Mouse (Mus musculus) C2C12 (cell line): ENCODE results near the gene Agtr1a. TPM values are rescaled to one million over a fixed set of nuclear protein-coding genes. Genes with fewer than 3 reads are reported as not detected.

Experiments used
- H3K27me3 ChIP-seq: one replicate; pipeline ENCODE4 v1.6.1; 2011; ENCODE audit not compliant: control insufficient read depth, insufficient read depth, insufficient read length
- H3K36me3 ChIP-seq: one replicate; pipeline ENCODE4 v1.6.1; 2011; ENCODE audit not compliant: control insufficient read depth, insufficient read depth
- H3K4me3 ChIP-seq: one replicate; pipeline ENCODE4 v1.5.1; 2011; ENCODE audit warnings: mild to moderate bottlenecking, control low read depth; ENCODE audit not compliant: poor library complexity, insufficient read depth, severe bottlenecking
- H3K79me2 ChIP-seq: one replicate; pipeline ENCODE4 v1.6.1; 2011; ENCODE audit not compliant: control insufficient read depth, insufficient read depth
- H3K79me3 ChIP-seq: one replicate; pipeline ENCODE4 v1.6.1; 2011; ENCODE audit warnings: low read depth, control low read depth
- H3ac ChIP-seq: one replicate; pipeline ENCODE3; 2011; ENCODE audit warnings: low read depth; ENCODE audit not compliant: control insufficient read depth, insufficient read length
- CEBPB ChIP-seq: IDR thresholded peaks from one replicate; pipeline ENCODE4 v1.6.1; 2011; ENCODE audit warnings: low read depth, mild to moderate bottlenecking, control low read depth, moderate library complexity
- CTCF ChIP-seq: IDR thresholded peaks from one replicate; pipeline ENCODE4 v1.5.1; 2011; ENCODE audit not compliant: control insufficient read depth, insufficient read depth, insufficient read length
- FOSL1 ChIP-seq: IDR thresholded peaks from one replicate; pipeline ENCODE4 v1.8.0; 2011; ENCODE audit warnings: mild to moderate bottlenecking, low read length; ENCODE audit not compliant: poor library complexity, insufficient read depth, severe bottlenecking
- MAX ChIP-seq: IDR thresholded peaks from one replicate; pipeline ENCODE4 v1.6.1; 2011; ENCODE audit warnings: mild to moderate bottlenecking, control low read depth
- MYOD1 ChIP-seq: IDR thresholded peaks from one replicate; pipeline ENCODE4 v1.6.1; 2011; ENCODE audit warnings: low read depth; ENCODE audit not compliant: control insufficient read depth, insufficient read length
- MYOG ChIP-seq: IDR thresholded peaks from one replicate; pipeline ENCODE4 v1.6.1; 2011; ENCODE audit not compliant: control insufficient read depth, insufficient read length; ENCODE audit errors: extremely low read depth
- USF1 ChIP-seq: IDR thresholded peaks from one replicate; pipeline ENCODE4 v1.6.1; 2011; ENCODE audit warnings: low read depth, mild to moderate bottlenecking, control low read depth, moderate library complexity
- polyA plus RNA-seq: library from polyadenylated mRNA; unstranded; fragments of >200 nt; fragmentation: generic; extraction: Trizol; gene quantifications from one replicate; pipeline ENCODE4 v1.2.1, GENCODE M21; 2012; ENCODE audit warnings: missing spikeins

The Agtr1a gene
- polyA plus RNA-seq, 1 experiment: not detected

GRCm38 (mm10) chr13:30354991-30355580 lies 18.8 kb downstream of the Agtr1a start:
- no peaks in the 10 kb centered on the region for H3K79me3 ChIP-seq
- no peak overlapping the region for H3ac ChIP-seq
- H3K79me2 ChIP-seq: no peaks in the 10 kb centered on the region
- no peaks in the 10 kb centered on the region for H3K36me3 ChIP-seq
- H3K27me3 ChIP-seq: no peaks in the 10 kb centered on the region
- TF ChIP-seq MAX (no peak), MYOG (no peak), CTCF (no peak), FOSL1 (no peak), USF1 (no peak), CEBPB (no peak), MYOD1 (no peak)
- no peak overlapping the region for H3K4me3 ChIP-seq

GRCm38 (mm10) chr13:30355979-30356378 lies 19.7 kb downstream of the Agtr1a start:
- no peaks in the 10 kb centered on the region for H3K27me3 ChIP-seq
- no peaks in the 10 kb centered on the region for H3K36me3 ChIP-seq
- no peaks in the 10 kb centered on the region for H3K79me3 ChIP-seq
- H3K4me3 ChIP-seq: no peak overlapping the region
- no peak overlapping the region for H3ac ChIP-seq
- TF ChIP-seq CTCF (no peak), FOSL1 (no peak), MYOG (no peak), USF1 (no peak), MYOD1 (no peak)
- no peaks in the 10 kb centered on the region for H3K79me2 ChIP-seq

GRCm38 (mm10) chr13:30358456-30359168 lies 22.4 kb downstream of the Agtr1a start:
- no peaks in the 10 kb centered on the region for H3K79me2 ChIP-seq

GRCm38 (mm10) chr13:30359886-30360285 lies 23.6 kb downstream of the Agtr1a start:
- Histone ChIP-seq H3K36me3 (no peaks in the 10 kb centered on the region), H3K79me2 (no peaks in the 10 kb centered on the region), H3ac (no peak overlapping the region), H3K4me3 (no peak overlapping the region), H3K79me3 (no peaks in the 10 kb centered on the region), H3K27me3 (peaks cover 5% of the 10 kb centered on the region)
- TF ChIP-seq MYOD1 (no peak), MYOG (no peak), MAX (no peak), CTCF (no peak), USF1 (no peak), FOSL1 (no peak), CEBPB (no peak)

More at GRCm38 (mm10) chr13:30358456-30359168, 22.4 kb downstream of the Agtr1a start:
- TF ChIP-seq MYOD1 (no peak), MYOG (no peak), FOSL1 (no peak), MAX (no peak), CTCF (peak; percentile 33)
- Histone ChIP-seq H3K4me3 (no peak overlapping the region), H3K27me3 (peaks cover 5% of the 10 kb centered on the region), H3ac (no peak overlapping the region), H3K79me3 (no peaks in the 10 kb centered on the region), H3K36me3 (no peaks in the 10 kb centered on the region)

GRCm38 (mm10) chr13:30361002-30361401 lies 24.8 kb downstream of the Agtr1a start:
- no peaks in the 10 kb centered on the region for H3K79me2 ChIP-seq
- no peak overlapping the region for H3ac ChIP-seq
- peaks cover 5% of the 10 kb centered on the region for H3K27me3 ChIP-seq
- no peaks in the 10 kb centered on the region for H3K79me3 ChIP-seq
- TF ChIP-seq FOSL1: no peak
- H3K4me3 ChIP-seq: no peak overlapping the region
- no peaks in the 10 kb centered on the region for H3K36me3 ChIP-seq

GRCm38 (mm10) chr13:30362048-30362447 lies 25.8 kb downstream of the Agtr1a start:
- H3ac ChIP-seq: no peak overlapping the region
- TF ChIP-seq USF1 (no peak), MYOG (no peak), CTCF (no peak), MYOD1 (no peak), CEBPB (no peak), MAX (no peak), FOSL1 (no peak)
- peaks cover 5% of the 10 kb centered on the region for H3K27me3 ChIP-seq
- no peaks in the 10 kb centered on the region for H3K79me3 ChIP-seq
- H3K36me3 ChIP-seq: no peaks in the 10 kb centered on the region
- no peak overlapping the region for H3K4me3 ChIP-seq
- H3K79me2 ChIP-seq: no peaks in the 10 kb centered on the region
